Mouse (Mus musculus): ENCODE measurements around the gene Tac4. TPM values are rescaled to one million over a fixed set of nuclear protein-coding genes. Genes with fewer than 3 reads are reported as not detected.

Tac4 gene
- polyA plus RNA-seq, 1 experiment from 2014 or later, result not detected

- no peak overlapping the region for H3K27ac ChIP-seq
- no peak overlapping the region for H3K4me3 ChIP-seq (replicated peaks)
- H3K9me3 ChIP-seq (replicated peaks), result no peaks in the 10 kb centered on the region
- no peak overlapping the region for H3K4me2 ChIP-seq
- ATAC-seq (ENCODE audit: low read depth) (no peak), DNase-seq (no peak)
- H3K27me3 ChIP-seq, result no peaks in the 10 kb centered on the region
- WGBS (ENCODE audit: insufficient replicate concordance), result 7% methylated on average over 2 of the region's 2 CpGs
- H3K4me1 ChIP-seq (replicated peaks), result peaks cover 8% of the 10 kb centered on the region; the same call in 1 of the 2 replicates
- no peak overlapping the region for H3K9ac ChIP-seq
- H3K36me3 ChIP-seq, result peaks cover 91% of the 10 kb centered on the region
Measured at GRCm38 (mm10) chr11:95298146-95298545, 36.8 kb downstream of the Tac4 start.

- 0 out of 2 replicates have a peak, but pooled peaks cover 6% of the 10 kb centered on the region for H3K4me1 ChIP-seq (replicated peaks)
- H3K9me3 ChIP-seq (replicated peaks), result no peaks in the 10 kb centered on the region
- ATAC-seq (ENCODE audit: low read depth), result no peak
- H3K4me3 ChIP-seq (replicated peaks), result no peak overlapping the region
- H3K27me3 ChIP-seq, result no peaks in the 10 kb centered on the region
- DNase-seq, result no peak
- H3K9ac ChIP-seq, result no peak overlapping the region
- H3K27ac ChIP-seq, result no peak overlapping the region
- no peak overlapping the region for H3K4me2 ChIP-seq
- WGBS (ENCODE audit: insufficient replicate concordance), result 86% methylated on average over 12 of the region's 12 CpGs
- peaks cover 91% of the 10 kb centered on the region for H3K36me3 ChIP-seq
Measured at GRCm38 (mm10) chr11:95299886-95300285, 38.6 kb downstream of the Tac4 start.

- no peak overlapping the region for H3K9ac ChIP-seq
- H3K36me3 ChIP-seq, result peaks cover 95% of the 10 kb centered on the region
- DNase-seq (no peak), ATAC-seq (ENCODE audit: low read depth) (no peak)
- no peaks in the 10 kb centered on the region for H3K9me3 ChIP-seq (replicated peaks)
- no peak overlapping the region for H3K27ac ChIP-seq
- no peak overlapping the region for H3K4me2 ChIP-seq
- peaks cover 11% of the 10 kb centered on the region; the same call in 1 of the 2 replicates for H3K4me1 ChIP-seq (replicated peaks)
- no peaks in the 10 kb centered on the region for H3K27me3 ChIP-seq
- H3K4me3 ChIP-seq (replicated peaks), result no peak overlapping the region
- 88% methylated on average over 3 of the region's 3 CpGs for WGBS (ENCODE audit: insufficient replicate concordance)
Measured at GRCm38 (mm10) chr11:95301772-95302171, 40.4 kb downstream of the Tac4 start.

GRCm38 (mm10) chr11:95305600-95305999, 44.3 kb downstream of the Tac4 start:
- H3K4me3 ChIP-seq (replicated peaks), result no peak overlapping the region
- peaks cover 28% of the 10 kb centered on the region for H3K4me1 ChIP-seq (replicated peaks)
- no peak overlapping the region for H3K27ac ChIP-seq
- WGBS (ENCODE audit: insufficient replicate concordance), result 82% methylated on average over 7 of the region's 7 CpGs
- no peak overlapping the region for H3K4me2 ChIP-seq
- DNase-seq, result no peak
- no peak for ATAC-seq (ENCODE audit: low read depth)
- no peaks in the 10 kb centered on the region for H3K27me3 ChIP-seq
- H3K9ac ChIP-seq, result no peak overlapping the region
- H3K36me3 ChIP-seq, result peaks cover 62% of the 10 kb centered on the region
- no peaks in the 10 kb centered on the region for H3K9me3 ChIP-seq (replicated peaks)

GRCm38 (mm10) chr11:95307526-95307925, 46.2 kb downstream of the Tac4 start:
- Histone ChIP-seq H3K4me1 (replicated peaks) (peaks cover 43% of the 10 kb centered on the region), H3K4me3 (replicated peaks) (no peak overlapping the region; the same call in 1 of the 2 replicates), H3K4me2 (peak overlapping the region; percentile 93), H3K36me3 (peaks cover 43% of the 10 kb centered on the region), H3K27ac (peak overlapping the region; percentile 26; the same call in 1 of the 2 replicates), H3K9me3 (replicated peaks) (no peaks in the 10 kb centered on the region), H3K9ac (peak overlapping the region; percentile 44; the same call in 1 of the 2 replicates), H3K27me3 (no peaks in the 10 kb centered on the region)
- ATAC-seq (ENCODE audit: low read depth) (no peak), DNase-seq (no peak)
- 49% methylated on average over 8 of the region's 8 CpGs for WGBS (ENCODE audit: insufficient replicate concordance)

- Histone ChIP-seq H3K27me3 (no peaks in the 10 kb centered on the region), H3K4me3 (replicated peaks) (peak overlapping the region; percentile 91), H3K36me3 (peaks cover 22% of the 10 kb centered on the region), H3K27ac (peak overlapping the region; percentile 98), H3K4me1 (replicated peaks) (peaks cover 56% of the 10 kb centered on the region), H3K9me3 (replicated peaks) (no peaks in the 10 kb centered on the region), H3K9ac (peak overlapping the region; percentile 98), H3K4me2 (peak overlapping the region; percentile 93)
- under 1% methylated on average over 37 of the region's 37 CpGs for WGBS (ENCODE audit: insufficient replicate concordance)
- DNase-seq (peak; percentile 98), ATAC-seq (ENCODE audit: low read depth) (peak; percentile 94)
Measured at GRCm38 (mm10) chr11:95309510-95310006, 48.2 kb downstream of the Tac4 start.

GRCm38 (mm10) chr11:95310007-95310647, 48.8 kb downstream of the Tac4 start, which contains the start of gene Kat7:
Kat7 (minus strand) TSS chr11:95310246.
- peak within 1 kb of the TSS; percentile 98 for H3K27ac ChIP-seq
- peak within 1 kb of the TSS; percentile 98 for H3K9ac ChIP-seq
- peak within 1 kb of the TSS; percentile 93 for H3K4me2 ChIP-seq
- peak; percentile 85 for ATAC-seq (ENCODE audit: low read depth)
- no peaks in the 10 kb centered on the region for H3K27me3 ChIP-seq
- peak within 1 kb of the TSS; percentile 91 for H3K4me3 ChIP-seq (replicated peaks)
- peaks cover 19% of the 10 kb centered on the region for H3K36me3 ChIP-seq
- peaks cover 60% of the 10 kb centered on the region for H3K4me1 ChIP-seq (replicated peaks)
- peak; percentile 97 for DNase-seq
- no peaks in the 10 kb centered on the region for H3K9me3 ChIP-seq (replicated peaks)
- WGBS (ENCODE audit: insufficient replicate concordance), result under 1% methylated on average over 42 of the region's 42 CpGs

GRCm38 (mm10) chr11:95310648-95311424, 49.5 kb downstream of the Tac4 start:
- no peak for ATAC-seq (ENCODE audit: low read depth)
- Histone ChIP-seq H3K4me3 (replicated peaks) (peak overlapping the region; percentile 91), H3K9me3 (replicated peaks) (no peaks in the 10 kb centered on the region), H3K4me1 (replicated peaks) (peaks cover 63% of the 10 kb centered on the region), H3K36me3 (peaks cover 11% of the 10 kb centered on the region), H3K27me3 (no peaks in the 10 kb centered on the region), H3K4me2 (peak overlapping the region; percentile 70), H3K27ac (peak overlapping the region; percentile 98), H3K9ac (peak overlapping the region; percentile 98)
- DNase-seq, result peak; percentile 36
- 7% methylated on average over 17 of the region's 17 CpGs for WGBS (ENCODE audit: insufficient replicate concordance)

GRCm38 (mm10) chr11:95311425-95311807, 50.1 kb downstream of the Tac4 start:
- DNase-seq (no peak), ATAC-seq (ENCODE audit: low read depth) (no peak)
- H3K27ac ChIP-seq, result peak overlapping the region; percentile 98
- WGBS (ENCODE audit: insufficient replicate concordance), result 52% methylated on average over 5 of the region's 5 CpGs
- H3K9ac ChIP-seq, result peak overlapping the region; percentile 98
- no peaks in the 10 kb centered on the region for H3K27me3 ChIP-seq
- H3K9me3 ChIP-seq (replicated peaks), result no peaks in the 10 kb centered on the region
- H3K36me3 ChIP-seq, result peaks cover 6% of the 10 kb centered on the region
- peaks cover 59% of the 10 kb centered on the region for H3K4me1 ChIP-seq (replicated peaks)
- peak overlapping the region; percentile 91 for H3K4me3 ChIP-seq (replicated peaks)
- H3K4me2 ChIP-seq, result peak overlapping the region; percentile 70

GRCm38 (mm10) chr11:95315215-95315955, 54.1 kb downstream of the Tac4 start:
- ATAC-seq (ENCODE audit: low read depth) (no peak), DNase-seq (no peak)
- Histone ChIP-seq H3K4me1 (replicated peaks) (peaks cover 67% of the 10 kb centered on the region), H3K27ac (no peak overlapping the region), H3K9me3 (replicated peaks) (no peaks in the 10 kb centered on the region), H3K9ac (no peak overlapping the region), H3K36me3 (no peaks in the 10 kb centered on the region), H3K27me3 (no peaks in the 10 kb centered on the region), H3K4me2 (no peak overlapping the region), H3K4me3 (replicated peaks) (no peak overlapping the region)
- 80% methylated on average over 7 of the region's 7 CpGs for WGBS (ENCODE audit: insufficient replicate concordance)

- no peak overlapping the region for H3K4me3 ChIP-seq (replicated peaks)
- H3K9me3 ChIP-seq (replicated peaks), result no peaks in the 10 kb centered on the region
- no peaks in the 10 kb centered on the region for H3K27me3 ChIP-seq
- WGBS (ENCODE audit: insufficient replicate concordance), result 34% methylated on average over 9 of the region's 9 CpGs
- peak overlapping the region; percentile 85 for H3K27ac ChIP-seq
- peak; percentile 57 for DNase-seq
- peak overlapping the region; percentile 49; the same call in 1 of the 2 replicates for H3K9ac ChIP-seq
- peaks cover 64% of the 10 kb centered on the region for H3K4me1 ChIP-seq (replicated peaks)
- ATAC-seq (ENCODE audit: low read depth), result peak; percentile 75
- no peaks in the 10 kb centered on the region for H3K36me3 ChIP-seq
- H3K4me2 ChIP-seq, result peak overlapping the region; percentile 44
Measured at GRCm38 (mm10) chr11:95318116-95318515, 56.8 kb downstream of the Tac4 start.
